Mouse (Mus musculus) spleen, adult 2 months (tissue): Measurements from ENCODE around the gene Ush2a. TPM values are rescaled to one million over a fixed set of nuclear protein-coding genes. Genes with fewer than 3 reads are reported as not detected.
A peak's percentile ranks its signal among the peaks of the same experiment; 100 is the strongest.

ENCODE experiments used
- DNase-seq, 2 experiments: peaks; one replicate each; pipeline versions ENCODE4 v3.0.0 to v3.0.0-alpha.2; 2012 to 2021; ENCODE audit warnings: low spot score in 2 of 2, low read depth in 1 of 2
- H3K27ac ChIP-seq: fragments of 200-500 bp; 2 replicates; pipeline ENCODE4 v1.5.1; 2012; ENCODE audit warnings: low read length, inconsistent platforms; ENCODE audit not compliant: insufficient read depth
- H3K27me3 ChIP-seq: fragments of 200-500 bp; 2 replicates; pipeline ENCODE4 v1.6.1; 2012; ENCODE audit warnings: mild to moderate bottlenecking, moderate library complexity, low read length, inconsistent platforms; ENCODE audit not compliant: control insufficient read depth, insufficient read depth
- H3K36me3 ChIP-seq: fragments of 200-500 bp; 2 replicates; pipeline ENCODE4 v1.6.1; 2012; ENCODE audit warnings: mild to moderate bottlenecking, low read length, inconsistent platforms; ENCODE audit not compliant: control insufficient read depth, insufficient read depth
- H3K4me1 ChIP-seq: fragments of 200-500 bp; 2 replicates; pipeline ENCODE4 v1.6.1; 2011; ENCODE audit warnings: inconsistent platforms; ENCODE audit not compliant: control insufficient read depth, insufficient read depth, insufficient read length
- H3K4me3 ChIP-seq: fragments of 200-500 bp; 2 replicates; pipeline ENCODE4 v1.5.1; 2011; ENCODE audit warnings: mild to moderate bottlenecking, inconsistent platforms; ENCODE audit not compliant: insufficient read depth, insufficient read length; ENCODE audit errors: extremely low read depth
- CTCF ChIP-seq: fragments of 200-500 bp; IDR thresholded peaks from 2 replicates; pipeline ENCODE4 v1.5.1; 2011; ENCODE audit warnings: mild to moderate bottlenecking, inconsistent platforms; ENCODE audit not compliant: insufficient read depth, insufficient read length, insufficient replicate concordance; ENCODE audit errors: extremely low read depth
- POLR2A ChIP-seq: fragments of 200-500 bp; IDR thresholded peaks from 2 replicates; pipeline ENCODE4 v1.6.1; 2011; ENCODE audit warnings: low read depth, low read length, inconsistent platforms
- WGBS: fragments of 180-500 bp; shearing (Covaris S2); methylation state at CpG from one replicate; pipeline ENCODE4 v1.1.7; 2018; 5-methylcytosine and 5-hydroxymethylcytosine counted together
- polyA plus RNA-seq: library from polyadenylated mRNA; depleted of rRNA; stranded (reverse); fragments of >200 nt; gene quantifications from 2 replicates; pipeline ENCODE4 v1.2.3, GENCODE M21; 2012

Ush2a gene
- polyA plus RNA-seq, 1 experiment = not detected

- whole genome bisulfite sequencing = 7% methylated on average over 7 of the region's 7 CpGs
- no peak overlapping the region for H3K27ac ChIP-seq
- H3K27me3 ChIP-seq = no peaks in the 10 kb centered on the region
- peak overlapping the region; percentile 92 for H3K4me3 ChIP-seq
- no peaks in the 10 kb centered on the region for H3K36me3 ChIP-seq
- TF ChIP-seq POLR2A (no peak), CTCF (no peak)
- H3K4me1 ChIP-seq = peaks cover 7% of the 10 kb centered on the region; the same call in 1 of the 2 replicates
- DNase-seq = no peak
These were observed 745.0 kb downstream of the Ush2a start for GRCm38 (mm10) chr1:189006826-189007225.

- no peak for TF ChIP-seq CTCF
- TF ChIP-seq POLR2A = peak; percentile 44
- no peak within 1 kb of the TSS for H3K27ac ChIP-seq
- DNase-seq = peak; percentile 84 to 96
- peaks cover 7% of the 10 kb centered on the region; the same call in 1 of the 2 replicates for H3K4me1 ChIP-seq
- peak within 1 kb of the TSS; percentile 92 for H3K4me3 ChIP-seq
- no peaks in the 10 kb centered on the region for H3K36me3 ChIP-seq
- no peaks in the 10 kb centered on the region for H3K27me3 ChIP-seq
- under 1% methylated on average over 73 of the region's 74 CpGs for WGBS
These were observed 745.6 kb downstream of the Ush2a start, which contains the start of gene Kctd3 for GRCm38 (mm10) chr1:189007239-189007979. TSS of gene Kctd3 (minus strand) at chr1:189007841.

- H3K4me1 ChIP-seq = peaks cover 7% of the 10 kb centered on the region; the same call in 1 of the 2 replicates
- TF ChIP-seq CTCF (no peak), POLR2A (no peak)
- no peaks in the 10 kb centered on the region for H3K36me3 ChIP-seq
- no peak overlapping the region for H3K27ac ChIP-seq
- H3K27me3 ChIP-seq = 0 out of 2 replicates have a peak, but pooled peaks cover 2% of the 10 kb centered on the region
- no peak overlapping the region for H3K4me3 ChIP-seq
- no peak for DNase-seq
- WGBS = 52% methylated on average over 7 of the region's 7 CpGs
These were observed 746.1 kb downstream of the Ush2a start for GRCm38 (mm10) chr1:189007980-189008324.

GRCm38 (mm10) chr1:189010671-189011070 is 748.8 kb downstream of the Ush2a start:
- Histone ChIP-seq H3K27me3 (0 out of 2 replicates have a peak, but pooled peaks cover 4% of the 10 kb centered on the region), H3K36me3 (no peaks in the 10 kb centered on the region), H3K4me3 (no peak overlapping the region), H3K27ac (no peak overlapping the region), H3K4me1 (peaks cover 7% of the 10 kb centered on the region; the same call in 1 of the 2 replicates)
- TF ChIP-seq CTCF (no peak), POLR2A (no peak)
- WGBS = 93% methylated on average over 4 of the region's 4 CpGs
- DNase-seq = no peak

- H3K4me1 ChIP-seq = no peaks in the 10 kb centered on the region; the same call in 1 of the 2 replicates
- H3K27me3 ChIP-seq = 0 out of 2 replicates have a peak, but pooled peaks cover 4% of the 10 kb centered on the region
- DNase-seq = no peak
- H3K36me3 ChIP-seq = no peaks in the 10 kb centered on the region
- H3K4me3 ChIP-seq = no peak overlapping the region
- WGBS = 17% methylated on average over 16 of the region's 16 CpGs
- no peak overlapping the region for H3K27ac ChIP-seq
- TF ChIP-seq CTCF (no peak), POLR2A (no peak)
These were observed 751.2 kb downstream of the Ush2a start for GRCm38 (mm10) chr1:189012846-189013586.

- no peak for DNase-seq
- no peaks in the 10 kb centered on the region; the same call in 1 of the 2 replicates for H3K4me1 ChIP-seq
- 21% methylated on average over 4 of the region's 4 CpGs for WGBS
- H3K27ac ChIP-seq = no peak overlapping the region
- H3K27me3 ChIP-seq = 0 out of 2 replicates have a peak, but pooled peaks cover 4% of the 10 kb centered on the region
- no peak for TF ChIP-seq POLR2A
- TF ChIP-seq CTCF = no peak
- H3K4me3 ChIP-seq = no peak overlapping the region
- H3K36me3 ChIP-seq = no peaks in the 10 kb centered on the region
These were observed 751.7 kb downstream of the Ush2a start for GRCm38 (mm10) chr1:189013587-189013921.
